Mouse (Mus musculus): ENCODE results near the gene Znrf4. TPM values are rescaled to one million over a fixed set of nuclear protein-coding genes. Genes with fewer than 3 reads are reported as not detected.

The Znrf4 gene
- polyA plus RNA-seq, 1 experiment from 2014 or later = not detected

GRCm38 (mm10) chr17:56461771-56462743 lies 50.2 kb downstream of the Znrf4 start:
- ATAC-seq (ENCODE audit: insufficient read depth) (peak; percentile 93), DNase-seq (peak; percentile 100)
- Histone ChIP-seq H3K9ac (peak overlapping the region; percentile 77), H3K4me1 (ENCODE audit: insufficient read depth) (peaks cover 25% of the 10 kb centered on the region), H3K9me3 (ENCODE audit: low read depth, low read length) (no peaks in the 10 kb centered on the region), H3K4me3 (ENCODE audit: low read depth, low read length) (peak overlapping the region; percentile 72), H3K36me3 (ENCODE audit: insufficient read depth) (peaks cover 12% of the 10 kb centered on the region), H3K4me2 (peak overlapping the region; percentile 92), H3K27me3 (ENCODE audit: insufficient read depth, low read length) (no peaks in the 10 kb centered on the region), H3K27ac (ENCODE audit: low read depth) (peak overlapping the region; percentile 96)
- WGBS = under 1% methylated on average over 75 of the region's 77 CpGs
- 0 out of 2 replicates have a peak, but pooled peaks have one; percentile 4 for TF ChIP-seq CTCF (IDR thresholded peaks at IDR 0.05; ENCODE audit: low read depth)

Other genes with a start within 250 kb of the Znrf4 start
- 4.5 and 4.9 TPM in 2 replicates for gene Ticam1, start 235.6 kb downstream of the Znrf4 start, polyA plus RNA-seq (2014; fragmentation: Nextera tagmentation; extraction: Ambion mirVana)
- gene Plin3, start 219.6 kb downstream of the Znrf4 start, polyA plus RNA-seq (2014; fragmentation: Nextera tagmentation; extraction: Ambion mirVana) = 69.7 and 71.0 TPM in 2 replicates
- gene Arrdc5, start 212.1 kb downstream of the Znrf4 start, polyA plus RNA-seq (2014; fragmentation: Nextera tagmentation; extraction: Ambion mirVana) = not detected in 2 replicates
- 137 and 147 TPM in 2 replicates for gene Uhrf1, start 209.1 kb downstream of the Znrf4 start, polyA plus RNA-seq (2014; fragmentation: Nextera tagmentation; extraction: Ambion mirVana)
- gene Kdm4b, start 186.4 kb downstream of the Znrf4 start, polyA plus RNA-seq (2014; fragmentation: Nextera tagmentation; extraction: Ambion mirVana) = 31.3 and 36.7 TPM in 2 replicates
- gene Ptprs, start 35.9 kb downstream of the Znrf4 start, polyA plus RNA-seq (2014; fragmentation: Nextera tagmentation; extraction: Ambion mirVana) = 96.8 and 112 TPM in 2 replicates
- 1.4 and 1.6 TPM in 2 replicates for gene Gm20219, start 42.0 kb upstream of the Znrf4 start, polyA plus RNA-seq (2014; fragmentation: Nextera tagmentation; extraction: Ambion mirVana)
- 63.1 and 69.4 TPM in 2 replicates for gene Safb2, start 72.2 kb upstream of the Znrf4 start, polyA plus RNA-seq (2014; fragmentation: Nextera tagmentation; extraction: Ambion mirVana)
- gene Safb, start 72.4 kb upstream of the Znrf4 start, polyA plus RNA-seq (2014; fragmentation: Nextera tagmentation; extraction: Ambion mirVana) = 83.1 and 87.9 TPM in 2 replicates
- gene 2410015M20Rik, start 97.3 kb upstream of the Znrf4 start, polyA plus RNA-seq (2014; fragmentation: Nextera tagmentation; extraction: Ambion mirVana) = 198 and 201 TPM in 2 replicates
- gene Rpl36, start 101.0 kb upstream of the Znrf4 start, polyA plus RNA-seq (2014; fragmentation: Nextera tagmentation; extraction: Ambion mirVana) = 2,014 and 2,172 TPM in 2 replicates
- 55.1 and 63.1 TPM in 2 replicates for gene Lonp1, start 114.5 kb upstream of the Znrf4 start, polyA plus RNA-seq (2014; fragmentation: Nextera tagmentation; extraction: Ambion mirVana)
- 0.57 and 0.76 TPM in 2 replicates for gene Catsperd, start 115.7 kb upstream of the Znrf4 start, polyA plus RNA-seq (2014; fragmentation: Nextera tagmentation; extraction: Ambion mirVana)
- 93.8 and 105 TPM in 2 replicates for gene Ranbp3, start 160.9 kb upstream of the Znrf4 start, polyA plus RNA-seq (2014; fragmentation: Nextera tagmentation; extraction: Ambion mirVana)
- gene Ndufa11, start 205.3 kb upstream of the Znrf4 start, polyA plus RNA-seq (2014; fragmentation: Nextera tagmentation; extraction: Ambion mirVana) = 449 and 463 TPM in 2 replicates
- 18.5 and 19.6 TPM in 2 replicates for gene Vmac, start 205.6 kb upstream of the Znrf4 start, polyA plus RNA-seq (2014; fragmentation: Nextera tagmentation; extraction: Ambion mirVana)
- 9.5 and 12.1 TPM in 2 replicates for gene Nrtn, start 245.1 kb upstream of the Znrf4 start, polyA plus RNA-seq (2014; fragmentation: Nextera tagmentation; extraction: Ambion mirVana)